In genomic region chr1:180210781-180211271, GRCm38 (mm10) we compare ENCODE assay signal across 13 mouse cellular contexts. TPM values are rescaled to one million over a fixed set of nuclear protein-coding genes. Genes with fewer than 3 reads are reported as not detected.
DNase-seq lines count a peak whose midpoint lies in the region; ATAC-seq lines count a peak whose summit lies in the region.
"Had no signal": no experiment of that assay in that cellular context is flagged by ENCODE, and none has a peak within 500 bp of the region (broad histone marks: within the 10 kb centered on the region; RNA-seq: fewer than 3 reads in every experiment).

No protein-coding gene starts in this region.

- no peaks in the 10 kb centered on the region for H3K36me3 ChIP-seq in heart, embryonic 13.5 days

- no peak overlapping the region for H3K4me3 ChIP-seq in heart, embryonic 13.5 days
- H3K4me3 ChIP-seq: erythroblast, embryonic 14.5 days had no signal

- no peak for ATAC-seq in heart, embryonic 13.5 days (ENCODE audit: extremely low read depth, insufficient number of reproducible peaks, low FRiP score, low TSS enrichment)

- 76% methylated on average over 9 of the region's 9 CpGs for WGBS in heart, embryonic 13.5 days

- peaks cover 17% of the 10 kb centered on the region for H3K4me1 ChIP-seq in heart, embryonic 13.5 days

- 0 out of 2 replicates have a peak overlapping the region, but pooled peaks have one; percentile 5 for H3K27ac ChIP-seq in heart, embryonic 13.5 days (replicated peaks)
- H3K27ac ChIP-seq: kidney, postnatal 0 days; stomach, postnatal 0 days had no signal

- no peak for DNase-seq in heart, adult 8-10 months (ENCODE audit: low spot score)
- peak; percentile 27 for DNase-seq in ovary, adult 18-20 months (ENCODE audit: low spot score)
- no peak for DNase-seq in ovary, postnatal 36 days (ENCODE audit: low spot score)
- DNase-seq in gastrocnemius, postnatal 10 days, result peak; percentile 53
- no peak for DNase-seq in urinary bladder, adult 2 months (ENCODE audit: low spot score)
- no peak for DNase-seq in ovary, postnatal 10 days (ENCODE audit: low spot score)
- DNase-seq: embryo, embryonic 11 days; right cerebral cortex, postnatal 4 days had no signal

- no peaks in the 10 kb centered on the region for H3K9me3 ChIP-seq in heart, embryonic 13.5 days

- H3K9ac ChIP-seq in heart, embryonic 13.5 days, result no peak overlapping the region

- no peak overlapping the region for H3K4me2 ChIP-seq in heart, embryonic 13.5 days

- H3K27me3 ChIP-seq in heart, embryonic 13.5 days (replicated peaks), result no peaks in the 10 kb centered on the region
- H3K27me3 ChIP-seq: CH12.LX had no signal

RNA-seq across cellular contexts. Expression of gene Coq8a, which starts 11.4 kb away (rescaled TPM):
- polyA plus RNA-seq in heart, embryonic 13.5 days (2015; fragmentation: Nextera tagmentation; extraction: Ambion mirVana), result 26.3 and 28.3 TPM in 2 replicates
- total RNA-seq in heart, adult 8-10 months (2022), result 1,000 to 10,000 TPM in 1 of 4 experiments, 100 to 1,000 TPM in 3; 923 to 1,131 (median 957) TPM
- 100 to 1,000 TPM; 324 to 400 TPM for total RNA-seq in gastrocnemius, postnatal 10 days (2021)
- polyA plus RNA-seq in urinary bladder, adult 2 months (2012; rRNA removed), result 26.5 and 33.8 TPM in 2 replicates

RNA-seq across cellular contexts. Expression of gene Psen2, which starts 52.4 kb away (rescaled TPM):
- polyA plus RNA-seq in heart, embryonic 13.5 days (2015; fragmentation: Nextera tagmentation; extraction: Ambion mirVana), result 15.8 and 17.3 TPM in 2 replicates
- 10 to 100 TPM; 14.7 to 16.0 (median 15.3) TPM for total RNA-seq in heart, adult 8-10 months (2022)
- total RNA-seq in gastrocnemius, postnatal 10 days (2021), result 10 to 100 TPM; 11.3 to 11.7 TPM
- polyA plus RNA-seq in urinary bladder, adult 2 months (2012; rRNA removed), result 27.7 and 31.7 TPM in 2 replicates

Comparison
In these comparisons a context has a peak if more than half of its experiments do, and no peak if none do; other contexts are left out.
1. DNase-seq: peak in ovary, adult 18-20 months (single experiment) and gastrocnemius, postnatal 10 days (single experiment); none in heart, adult 8-10 months (single experiment), ovary, postnatal 36 days (single experiment), urinary bladder, adult 2 months (single experiment) and ovary, postnatal 10 days (single experiment).